Mouse (Mus musculus) hindbrain, embryonic 15.5 days (tissue): ENCODE measurements around the gene Jazf1. TPM values are rescaled to one million over a fixed set of nuclear protein-coding genes. Genes with fewer than 3 reads are reported as not detected.
A peak's percentile ranks its signal among the peaks of the same experiment; 100 is the strongest.

Experiments
- ATAC-seq: fragments of 200-750 bp; cut with Nextera tagmentation; 2 replicates; pipeline ENCODE4 v1.8.0; 2017; ENCODE audit warnings: low read depth, moderate number of reproducible peaks, moderate TSS enrichment; ENCODE audit not compliant: low FRiP score
- H3K27ac ChIP-seq: fragments of 300-500 bp; sonication (generic); replicated peaks from 2 replicates; pipeline ENCODE4 v1.5.1; 2015; ENCODE audit warnings: mild to moderate bottlenecking, inconsistent platforms
- H3K27me3 ChIP-seq: fragments of 300-500 bp; sonication (generic); 2 replicates; pipeline ENCODE4 v1.6.1; 2015; ENCODE audit warnings: control low read depth, inconsistent platforms
- H3K36me3 ChIP-seq: fragments of 300-500 bp; sonication (generic); 2 replicates; pipeline ENCODE4 v1.6.1; 2015; ENCODE audit warnings: control low read depth, inconsistent platforms
- H3K4me1 ChIP-seq: fragments of 300-500 bp; sonication (generic); replicated peaks from 2 replicates; pipeline ENCODE4 v1.6.1; 2015; ENCODE audit warnings: control low read depth, inconsistent platforms
- H3K4me2 ChIP-seq: fragments of 300-500 bp; sonication (generic); 2 replicates; pipeline ENCODE4 v1.6.1; 2015; ENCODE audit warnings: moderate library complexity, mild to moderate bottlenecking, inconsistent platforms
- H3K4me3 ChIP-seq: fragments of 300-500 bp; sonication (generic); 2 replicates; pipeline ENCODE4 v1.5.1; 2015; ENCODE audit warnings: mild to moderate bottlenecking, inconsistent platforms
- H3K9ac ChIP-seq: fragments of 300-500 bp; sonication (generic); 2 replicates; pipeline ENCODE4 v1.6.1; 2015; ENCODE audit warnings: inconsistent platforms
- H3K9me3 ChIP-seq: fragments of 300-500 bp; sonication (generic); 2 replicates; pipeline ENCODE4 v1.6.1; 2016; ENCODE audit warnings: control low read depth, inconsistent platforms
- WGBS: fragments of 180-500 bp; shearing (Covaris S2); methylation state at CpG from one replicate; pipeline ENCODE4 v1.1.7; 2015; 5-methylcytosine and 5-hydroxymethylcytosine counted together
- polyA plus RNA-seq: library from polyadenylated mRNA; unstranded; fragments of >200 nt; fragmentation: Nextera tagmentation; extraction: Ambion mirVana; gene quantifications from 2 replicates; pipeline ENCODE4 v1.2.1, GENCODE M21; 2015

Gene Jazf1
- polyA plus RNA-seq, 1 experiment from 2014 or later = 52.4 TPM

DNA sequence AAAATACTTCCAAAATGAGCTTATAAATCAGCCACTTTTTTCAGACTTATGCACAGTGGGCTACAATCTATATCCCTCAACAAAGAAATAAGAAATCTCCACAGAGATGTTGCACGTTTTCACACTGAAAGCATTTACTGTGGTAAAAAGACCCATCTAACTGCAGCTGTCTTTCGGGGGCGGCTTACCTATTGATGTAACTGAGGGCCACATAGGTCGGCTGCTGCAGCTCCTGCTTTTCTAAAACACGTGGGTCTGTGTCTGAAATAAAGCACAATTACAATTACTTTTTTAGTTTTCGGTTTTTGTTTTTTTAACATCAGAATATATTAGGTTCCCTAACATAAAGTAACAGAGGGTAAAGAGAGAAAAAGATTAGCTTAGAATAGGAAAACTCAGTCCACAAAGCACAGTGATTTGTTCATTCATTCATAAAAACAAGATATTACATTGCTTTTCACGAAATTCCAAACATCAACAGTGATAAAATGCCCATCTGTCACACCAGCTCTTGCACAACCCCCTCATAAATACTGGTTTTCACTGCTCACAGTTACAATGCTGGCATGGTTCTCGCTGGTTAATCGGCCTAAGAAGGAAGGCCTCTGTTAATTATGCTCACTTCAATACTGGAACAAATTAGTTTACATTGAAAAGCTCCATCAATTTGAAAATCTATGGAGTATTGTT, 174.5 kb downstream of the Jazf1 start:
- Histone ChIP-seq H3K9ac (no peak overlapping the region), H3K27ac (peak overlapping the region; percentile 53), H3K4me2 (peak overlapping the region; percentile 13; the same call in 1 of the 2 replicates), H3K4me3 (no peak overlapping the region), H3K4me1 (peaks cover 23% of the 10 kb centered on the region), H3K27me3 (no peaks in the 10 kb centered on the region), H3K36me3 (no peaks in the 10 kb centered on the region), H3K9me3 (no peaks in the 10 kb centered on the region)
- WGBS = 32% methylated on average over 9 of the region's 9 CpGs
- ATAC-seq = peak; percentile 73

- Histone ChIP-seq H3K27me3 (no peaks in the 10 kb centered on the region), H3K27ac (peak overlapping the region; percentile 13; the same call in 1 of the 2 replicates), H3K4me3 (no peak overlapping the region), H3K4me2 (no peak overlapping the region), H3K4me1 (peaks cover 23% of the 10 kb centered on the region), H3K36me3 (no peaks in the 10 kb centered on the region), H3K9me3 (no peaks in the 10 kb centered on the region), H3K9ac (no peak overlapping the region)
- ATAC-seq = no peak
- WGBS = 76% methylated on average over 3 of the region's 3 CpGs
Observed at GRCm38 (mm10) chr6:52892978-52893377, 175.5 kb downstream of the Jazf1 start.

- peaks cover 10% of the 10 kb centered on the region for H3K4me1 ChIP-seq
- H3K9ac ChIP-seq = no peak overlapping the region
- 46% methylated on average over 4 of the region's 4 CpGs for WGBS
- peak; percentile 49; the same call in 1 of the 2 replicates for ATAC-seq
- H3K36me3 ChIP-seq = no peaks in the 10 kb centered on the region
- H3K9me3 ChIP-seq = no peaks in the 10 kb centered on the region
- H3K4me2 ChIP-seq = no peak overlapping the region
- no peaks in the 10 kb centered on the region for H3K27me3 ChIP-seq
- H3K27ac ChIP-seq = peak overlapping the region; percentile 48; the same call in 1 of the 2 replicates
- H3K4me3 ChIP-seq = no peak overlapping the region
Observed at GRCm38 (mm10) chr6:52887541-52888203, 180.8 kb downstream of the Jazf1 start.

GRCm38 (mm10) chr6:52883773-52884172, 184.7 kb downstream of the Jazf1 start:
- Histone ChIP-seq H3K4me3 (no peak overlapping the region), H3K36me3 (no peaks in the 10 kb centered on the region), H3K9me3 (no peaks in the 10 kb centered on the region), H3K27me3 (no peaks in the 10 kb centered on the region), H3K27ac (no peak overlapping the region), H3K4me2 (no peak overlapping the region), H3K4me1 (peaks cover 10% of the 10 kb centered on the region), H3K9ac (no peak overlapping the region)
- ATAC-seq = no peak
- WGBS = 74% methylated on average over 2 of the region's 2 CpGs

GRCm38 (mm10) chr6:52877176-52877575, 191.3 kb downstream of the Jazf1 start:
- no peak overlapping the region for H3K27ac ChIP-seq
- H3K4me2 ChIP-seq = no peak overlapping the region
- H3K36me3 ChIP-seq = no peaks in the 10 kb centered on the region
- no peak overlapping the region for H3K9ac ChIP-seq
- WGBS = 57% methylated on average over 4 of the region's 4 CpGs
- H3K9me3 ChIP-seq = no peaks in the 10 kb centered on the region
- H3K4me1 ChIP-seq = no peaks in the 10 kb centered on the region
- no peak for ATAC-seq
- H3K27me3 ChIP-seq = no peaks in the 10 kb centered on the region
- no peak overlapping the region for H3K4me3 ChIP-seq

DNA sequence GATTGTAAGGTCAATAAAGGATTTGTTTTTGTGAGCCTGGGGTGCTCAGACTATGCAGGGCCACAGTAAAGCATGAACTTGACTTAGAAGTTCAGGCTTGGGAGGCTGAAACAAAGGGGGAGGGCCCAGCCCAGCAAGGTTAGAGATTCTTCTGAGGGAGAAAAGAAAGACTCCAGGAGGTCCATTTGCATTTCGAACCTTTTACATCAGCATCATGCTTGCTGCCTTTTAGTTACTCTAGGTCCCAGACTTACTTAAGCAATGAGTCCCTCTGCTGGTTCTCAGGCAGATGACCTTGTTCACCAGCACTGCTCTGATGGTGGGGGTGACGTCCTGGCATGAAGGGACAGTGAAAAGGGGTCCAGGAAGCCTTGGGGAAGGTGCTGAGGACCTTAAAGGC, 197.1 kb downstream of the Jazf1 start:
- no peaks in the 10 kb centered on the region for H3K36me3 ChIP-seq
- no peak overlapping the region for H3K4me3 ChIP-seq
- 0 out of 2 replicates have a peak overlapping the region, but pooled peaks have one; percentile 30 for H3K27ac ChIP-seq
- WGBS = 21% methylated on average over 2 of the region's 2 CpGs
- H3K4me2 ChIP-seq = no peak overlapping the region
- no peaks in the 10 kb centered on the region for H3K27me3 ChIP-seq
- H3K4me1 ChIP-seq = peaks cover 14% of the 10 kb centered on the region
- ATAC-seq = no peak
- no peaks in the 10 kb centered on the region for H3K9me3 ChIP-seq
- no peak overlapping the region for H3K9ac ChIP-seq

- Histone ChIP-seq H3K9ac (no peak overlapping the region), H3K4me1 (peaks cover 14% of the 10 kb centered on the region), H3K27ac (no peak overlapping the region), H3K36me3 (no peaks in the 10 kb centered on the region), H3K27me3 (no peaks in the 10 kb centered on the region), H3K4me3 (no peak overlapping the region), H3K4me2 (no peak overlapping the region), H3K9me3 (no peaks in the 10 kb centered on the region)
- no peak for ATAC-seq
- 81% methylated on average over 2 of the region's 2 CpGs for WGBS
Observed at GRCm38 (mm10) chr6:52869252-52869651, 199.2 kb downstream of the Jazf1 start.

DNA sequence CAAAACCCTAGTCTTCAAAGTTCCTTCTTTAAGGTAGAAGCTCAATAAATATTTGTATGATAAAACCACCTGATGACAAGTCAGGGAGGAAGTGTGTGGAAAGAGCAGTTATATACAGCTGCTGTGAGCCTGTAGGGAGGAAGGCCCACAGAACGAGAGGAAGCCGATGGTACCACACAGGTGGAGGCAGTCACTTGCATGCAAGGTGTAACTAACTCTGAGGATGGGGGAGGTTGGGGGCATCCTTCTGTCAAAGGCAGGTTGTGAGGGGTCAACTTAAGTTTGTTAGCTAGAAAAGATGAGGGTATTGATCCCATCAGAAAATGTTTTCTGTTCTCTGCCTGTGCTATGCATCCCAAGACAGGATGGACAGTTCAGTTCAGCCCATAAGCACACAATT, 200.1 kb downstream of the Jazf1 start:
- WGBS = 100% methylated on average over 2 of the region's 2 CpGs
- Histone ChIP-seq H3K27me3 (no peaks in the 10 kb centered on the region), H3K27ac (no peak overlapping the region), H3K4me2 (no peak overlapping the region), H3K9me3 (no peaks in the 10 kb centered on the region), H3K4me3 (no peak overlapping the region), H3K36me3 (no peaks in the 10 kb centered on the region), H3K4me1 (peaks cover 14% of the 10 kb centered on the region), H3K9ac (no peak overlapping the region)
- ATAC-seq = no peak

- no peaks in the 10 kb centered on the region for H3K9me3 ChIP-seq
- no peak for ATAC-seq
- WGBS = 28% methylated on average over 7 of the region's 7 CpGs
- H3K4me2 ChIP-seq = no peak overlapping the region
- H3K27me3 ChIP-seq = no peaks in the 10 kb centered on the region
- H3K4me3 ChIP-seq = no peak overlapping the region
- peaks cover 57% of the 10 kb centered on the region for H3K4me1 ChIP-seq
- H3K27ac ChIP-seq = peak overlapping the region; percentile 36; the same call in 1 of the 2 replicates
- no peak overlapping the region for H3K9ac ChIP-seq
- H3K36me3 ChIP-seq = no peaks in the 10 kb centered on the region
Observed at GRCm38 (mm10) chr6:52861928-52862327, 206.5 kb downstream of the Jazf1 start.

DNA sequence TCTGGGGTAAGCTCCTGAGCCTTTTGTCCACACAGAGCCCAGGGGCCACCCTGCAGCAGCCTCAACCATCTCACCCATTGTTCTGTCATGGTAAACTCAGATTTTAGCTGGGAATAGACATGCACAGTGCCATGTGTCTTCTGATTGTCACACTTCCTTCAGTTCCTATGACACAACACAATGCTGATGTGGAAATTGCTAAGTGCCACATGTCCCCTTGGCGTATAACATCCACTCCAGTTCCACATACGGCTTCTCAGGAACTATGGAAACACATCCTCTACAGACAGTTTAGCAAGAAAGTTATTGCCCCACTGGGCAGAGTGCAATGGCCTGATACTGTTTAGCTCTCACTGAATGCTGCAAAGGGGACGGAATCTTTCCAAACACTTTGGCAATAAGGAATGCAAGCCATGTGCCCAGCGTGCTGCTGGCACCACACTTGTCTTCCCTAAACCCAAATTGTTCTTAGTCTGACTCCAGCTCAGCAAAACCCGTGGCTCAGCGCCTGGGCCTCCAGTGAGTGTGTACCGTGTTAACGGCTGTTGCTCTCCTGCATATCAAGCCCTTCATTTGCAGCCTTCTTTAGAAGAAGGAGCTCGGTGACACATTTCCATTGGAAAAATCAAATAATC, 207.1 kb downstream of the Jazf1 start:
- ATAC-seq = peak; percentile 28; the same call in 1 of the 2 replicates
- no peak overlapping the region for H3K4me2 ChIP-seq

DNA sequence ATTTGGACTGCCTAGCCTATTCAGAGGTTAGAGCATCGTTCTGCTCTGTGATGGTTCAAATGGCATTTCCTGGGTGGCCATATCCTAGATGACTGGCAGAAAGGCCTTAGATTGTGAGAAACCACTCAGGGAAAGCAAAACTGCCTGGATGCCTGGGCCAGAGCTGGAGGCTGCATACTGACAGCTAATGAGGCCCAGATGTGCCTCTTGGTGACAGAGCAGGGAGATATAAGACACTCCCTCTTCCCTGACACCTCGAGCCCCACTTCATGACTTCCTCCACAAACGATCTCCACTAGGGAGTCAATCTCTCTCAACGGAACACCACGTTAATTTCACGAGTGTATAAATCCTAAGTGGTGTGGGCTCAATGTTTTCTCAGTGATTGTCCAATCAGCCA, 207.7 kb downstream of the Jazf1 start:
- H3K36me3 ChIP-seq = no peaks in the 10 kb centered on the region
- H3K4me3 ChIP-seq = no peak overlapping the region
- WGBS = 36% methylated on average over 6 of the region's 6 CpGs
- H3K9ac ChIP-seq = no peak overlapping the region
- H3K9me3 ChIP-seq = no peaks in the 10 kb centered on the region
- no peaks in the 10 kb centered on the region for H3K27me3 ChIP-seq
- H3K4me1 ChIP-seq = peaks cover 66% of the 10 kb centered on the region
- peak overlapping the region; percentile 36; the same call in 1 of the 2 replicates for H3K27ac ChIP-seq
- no peak for ATAC-seq
- H3K4me2 ChIP-seq = no peak overlapping the region

More for the DNA sequence above, 207.1 kb downstream of the Jazf1 start:
- no peaks in the 10 kb centered on the region for H3K9me3 ChIP-seq
- WGBS = 42% methylated on average over 9 of the region's 9 CpGs
- peaks cover 63% of the 10 kb centered on the region for H3K4me1 ChIP-seq
- no peak overlapping the region for H3K9ac ChIP-seq
- no peaks in the 10 kb centered on the region for H3K27me3 ChIP-seq
- no peaks in the 10 kb centered on the region for H3K36me3 ChIP-seq
- no peak overlapping the region for H3K4me3 ChIP-seq
- H3K27ac ChIP-seq = peak overlapping the region; percentile 36; the same call in 1 of the 2 replicates

DNA sequence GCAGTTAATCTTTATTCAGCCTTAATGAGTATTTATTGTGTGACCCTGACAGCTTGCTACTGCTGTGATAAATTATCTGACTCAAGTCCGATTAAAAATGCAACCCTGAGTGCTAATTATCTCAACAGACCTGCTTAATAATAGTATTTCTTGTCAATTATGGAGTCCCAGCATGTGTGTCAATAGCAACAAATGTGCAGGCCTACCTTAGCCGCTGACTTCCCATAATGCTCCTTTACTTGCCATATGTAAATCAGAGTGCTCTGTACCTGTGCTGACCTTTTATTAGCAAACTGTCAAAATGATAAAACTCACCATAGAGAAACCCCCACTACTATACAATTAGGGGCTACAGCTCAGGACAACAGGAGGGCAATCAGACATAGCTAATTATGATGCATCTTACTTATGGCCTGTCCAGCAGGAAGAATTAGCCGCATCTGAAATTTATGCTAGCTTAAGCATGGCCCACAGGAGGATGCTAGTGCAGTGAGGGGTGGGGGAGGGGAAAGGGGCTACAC, 209.5 kb downstream of the Jazf1 start:
- peaks cover 73% of the 10 kb centered on the region for H3K4me1 ChIP-seq
- H3K27ac ChIP-seq = peak overlapping the region; percentile 52; the same call in 1 of the 2 replicates
- 26% methylated on average over 3 of the region's 3 CpGs for WGBS
- H3K9me3 ChIP-seq = no peaks in the 10 kb centered on the region
- H3K4me2 ChIP-seq = no peak overlapping the region
- peak; percentile 54 for ATAC-seq
- H3K27me3 ChIP-seq = no peaks in the 10 kb centered on the region
- no peak overlapping the region for H3K9ac ChIP-seq
- no peaks in the 10 kb centered on the region for H3K36me3 ChIP-seq
- no peak overlapping the region for H3K4me3 ChIP-seq
